ENCODE assay signal across 13 mouse cellular contexts in genomic region chr1:25430219-25430862, GRCm38 (mm10).
DNase-seq lines count a peak whose midpoint lies in the region; ATAC-seq and TF ChIP-seq lines count a peak whose summit lies in the region.
"Had no signal": no experiment of that assay in that cellular context is flagged by ENCODE, and none has a peak within 500 bp of the region (broad histone marks: within the 10 kb centered on the region; RNA-seq: fewer than 3 reads in every experiment).

No protein-coding gene starts in this region.

- TF ChIP-seq CTCF in lung, embryonic 14.5 days (IDR thresholded peaks at IDR 0.05; ENCODE audit: low read depth), result no peak
- no peak for TF ChIP-seq CTCF in lung, postnatal 0 days (IDR thresholded peaks at IDR 0.05)

- H3K36me3 ChIP-seq in embryonic facial prominence, embryonic 11.5 days (replicated peaks; ENCODE audit: control insufficient read depth, insufficient read depth, low read depth, low read length), result no peaks in the 10 kb centered on the region
- no peaks in the 10 kb centered on the region for H3K36me3 ChIP-seq in embryonic facial prominence, embryonic 10.5 days (replicated peaks)
- no peaks in the 10 kb centered on the region for H3K36me3 ChIP-seq in lung, embryonic 14.5 days (ENCODE audit: insufficient read depth)
- no peaks in the 10 kb centered on the region for H3K36me3 ChIP-seq in lung, postnatal 0 days (ENCODE audit: insufficient read depth, low read length)
- H3K36me3 ChIP-seq in hindbrain, embryonic 14.5 days (replicated peaks; ENCODE audit: control insufficient read depth, insufficient read depth), result no peaks in the 10 kb centered on the region
- no peaks in the 10 kb centered on the region for H3K36me3 ChIP-seq in myocyte (ENCODE audit: control insufficient read depth, insufficient read depth)
- H3K36me3 ChIP-seq: G1E; intestine, embryonic 15.5 days had no signal

- no peaks in the 10 kb centered on the region for H3K9me3 ChIP-seq in embryonic facial prominence, embryonic 11.5 days (replicated peaks; ENCODE audit: control insufficient read depth, low read length)
- no peaks in the 10 kb centered on the region for H3K9me3 ChIP-seq in embryonic facial prominence, embryonic 10.5 days
- H3K9me3 ChIP-seq in lung, embryonic 14.5 days (ENCODE audit: low read depth, low read length), result no peaks in the 10 kb centered on the region
- H3K9me3 ChIP-seq in lung, postnatal 0 days (ENCODE audit: low read length), result no peaks in the 10 kb centered on the region
- no peaks in the 10 kb centered on the region for H3K9me3 ChIP-seq in hindbrain, embryonic 14.5 days (ENCODE audit: control insufficient read depth, low read length)
- H3K9me3 ChIP-seq: intestine, embryonic 15.5 days had no signal

- no peaks in the 10 kb centered on the region for H3K27me3 ChIP-seq in embryonic facial prominence, embryonic 11.5 days (ENCODE audit: control insufficient read depth, insufficient read depth, low read length)
- H3K27me3 ChIP-seq in embryonic facial prominence, embryonic 10.5 days (replicated peaks; ENCODE audit: low read depth, poor library complexity, severe bottlenecking), result no peaks in the 10 kb centered on the region
- H3K27me3 ChIP-seq in lung, embryonic 14.5 days (ENCODE audit: insufficient read depth, low read length), result no peaks in the 10 kb centered on the region
- no peaks in the 10 kb centered on the region for H3K27me3 ChIP-seq in lung, postnatal 0 days (replicated peaks; ENCODE audit: insufficient read depth, low read length)
- no peaks in the 10 kb centered on the region for H3K27me3 ChIP-seq in hindbrain, embryonic 14.5 days (ENCODE audit: control insufficient read depth, insufficient read depth, low read length)
- no peaks in the 10 kb centered on the region for H3K27me3 ChIP-seq in myocyte (ENCODE audit: control insufficient read depth, insufficient read depth, insufficient read length)
- H3K27me3 ChIP-seq: intestine, embryonic 15.5 days had no signal

- no peak overlapping the region for H3ac ChIP-seq in myocyte (ENCODE audit: control insufficient read depth, insufficient read length)

- H3K4me3 ChIP-seq in embryonic facial prominence, embryonic 11.5 days (ENCODE audit: low read depth, low read length), result no peak overlapping the region
- no peak overlapping the region for H3K4me3 ChIP-seq in embryonic facial prominence, embryonic 10.5 days
- H3K4me3 ChIP-seq in lung, embryonic 14.5 days (ENCODE audit: low read depth, low read length), result no peak overlapping the region
- H3K4me3 ChIP-seq in lung, postnatal 0 days (ENCODE audit: low read depth, low read length), result no peak overlapping the region; the same call in 1 of the 2 replicates
- no peak overlapping the region for H3K4me3 ChIP-seq in hindbrain, embryonic 14.5 days (replicated peaks; ENCODE audit: low read length)
- no peak overlapping the region for H3K4me3 ChIP-seq in myocyte
- H3K4me3 ChIP-seq: intestine, embryonic 15.5 days had no signal

- no peak overlapping the region for H3K4me2 ChIP-seq in embryonic facial prominence, embryonic 11.5 days (ENCODE audit: low read depth, low read length)
- no peak overlapping the region for H3K4me2 ChIP-seq in lung, embryonic 14.5 days
- no peak overlapping the region for H3K4me2 ChIP-seq in lung, postnatal 0 days (replicated peaks; ENCODE audit: low read depth, low read length)
- peak overlapping the region; percentile 20 for H3K4me2 ChIP-seq in hindbrain, embryonic 14.5 days (replicated peaks)
- peak overlapping the region; percentile 58 for H3K4me2 ChIP-seq in myocyte (ENCODE audit: low read depth)
- H3K4me2 ChIP-seq: intestine, embryonic 15.5 days had no signal

- no peaks in the 10 kb centered on the region for H3K4me1 ChIP-seq in embryonic facial prominence, embryonic 11.5 days (ENCODE audit: control insufficient read depth, insufficient read depth, low read length)
- no peaks in the 10 kb centered on the region for H3K4me1 ChIP-seq in embryonic facial prominence, embryonic 10.5 days
- no peaks in the 10 kb centered on the region for H3K4me1 ChIP-seq in lung, embryonic 14.5 days (ENCODE audit: insufficient read depth)
- no peaks in the 10 kb centered on the region for H3K4me1 ChIP-seq in lung, postnatal 0 days (ENCODE audit: insufficient read depth, low read depth, low read length)
- H3K4me1 ChIP-seq in hindbrain, embryonic 14.5 days (replicated peaks; ENCODE audit: control insufficient read depth, insufficient read depth, low read length), result no peaks in the 10 kb centered on the region
- H3K4me1 ChIP-seq: intestine, embryonic 15.5 days had no signal

- no peak for ATAC-seq in embryonic facial prominence, embryonic 11.5 days (replicated peaks; ENCODE audit: insufficient number of reproducible peaks, low FRiP score, low TSS enrichment, low read depth)
- no peak for ATAC-seq in lung, embryonic 14.5 days (ENCODE audit: insufficient read depth)
- no peak for ATAC-seq in lung, postnatal 0 days
- ATAC-seq in hindbrain, embryonic 14.5 days (ENCODE audit: low FRiP score), result peak; percentile 62; the same call in 1 of the 2 replicates
- ATAC-seq: intestine, embryonic 15.5 days had no signal

- H3K9ac ChIP-seq in embryonic facial prominence, embryonic 11.5 days (replicated peaks; ENCODE audit: low read length), result no peak overlapping the region
- H3K9ac ChIP-seq in lung, embryonic 14.5 days, result no peak overlapping the region
- no peak overlapping the region for H3K9ac ChIP-seq in lung, postnatal 0 days (replicated peaks; ENCODE audit: low read depth)
- H3K9ac ChIP-seq in hindbrain, embryonic 14.5 days, result no peak overlapping the region
- H3K9ac ChIP-seq: intestine, embryonic 15.5 days had no signal

- TF ChIP-seq POLR2A in myocyte (IDR thresholded peaks at IDR 0.05; ENCODE audit: insufficient read length, low read depth), result no peak

- TF ChIP-seq EP300 in lung, postnatal 0 days (IDR thresholded peaks at IDR 0.05), result no peak

- no peak overlapping the region for H3K27ac ChIP-seq in embryonic facial prominence, embryonic 11.5 days (replicated peaks; ENCODE audit: low read depth, low read length)
- no peak overlapping the region for H3K27ac ChIP-seq in embryonic facial prominence, embryonic 10.5 days (replicated peaks)
- no peak overlapping the region for H3K27ac ChIP-seq in lung, embryonic 14.5 days (ENCODE audit: low read depth)
- H3K27ac ChIP-seq in lung, postnatal 0 days (ENCODE audit: low read length), result no peak overlapping the region
- H3K27ac ChIP-seq in hindbrain, embryonic 14.5 days, result 0 out of 2 replicates have a peak overlapping the region, but pooled peaks have one; percentile 4
- H3K27ac ChIP-seq: intestine, embryonic 15.5 days had no signal

- WGBS in embryonic facial prominence, embryonic 11.5 days, result 72% methylated on average over 16 of the region's 16 CpGs
- 77% methylated on average over 16 of the region's 16 CpGs for WGBS in embryonic facial prominence, embryonic 10.5 days
- 57% methylated on average over 16 of the region's 16 CpGs for WGBS in lung, embryonic 14.5 days
- 67% methylated on average over 16 of the region's 16 CpGs for WGBS in lung, postnatal 0 days
- 40% methylated on average over 16 of the region's 16 CpGs for WGBS in hindbrain, embryonic 14.5 days

- no peaks in the 10 kb centered on the region for H3K79me2 ChIP-seq in myocyte (ENCODE audit: control insufficient read depth, insufficient read depth)

- peak; percentile 2 for DNase-seq in embryonic facial prominence, embryonic 11.5 days (ENCODE audit: low spot score)
- DNase-seq in embryonic facial prominence, embryonic 10.5 days (ENCODE audit: low spot score), result no peak
- DNase-seq in lung, embryonic 14.5 days, result peak; percentile 24
- DNase-seq in lung, postnatal 0 days (ENCODE audit: low spot score), result no peak
- DNase-seq in hindbrain, embryonic 14.5 days (ENCODE audit: low spot score), result no peak
- DNase-seq in heart, adult 18-20 months, result no peak
- DNase-seq in cerebellum, adult 18-20 months, result no peak
- DNase-seq: liver; lung, postnatal 4 days; right cerebral cortex, postnatal 25 days had no signal

TF ChIP-seq in myocyte, 11 proteins besides CTCF, POLR2A, EP300 and RAD21:
- TF ChIP-seq TCF12 (IDR thresholded peaks at IDR 0.05; ENCODE audit: insufficient read depth, poor library complexity, severe bottlenecking) (no peak), POLR2AphosphoS2 (IDR thresholded peaks at IDR 0.05; ENCODE audit: insufficient read length, low read depth) (no peak), USF1 (IDR thresholded peaks at IDR 0.05; ENCODE audit: low read depth) (no peak), CEBPB (IDR thresholded peaks at IDR 0.05; ENCODE audit: insufficient read depth, poor library complexity, severe bottlenecking) (no peak), MAX (IDR thresholded peaks at IDR 0.05; ENCODE audit: low read depth) (no peak), SRF (IDR thresholded peaks at IDR 0.05; ENCODE audit: control insufficient read depth, insufficient read length, low read depth) (no peak), TCF3 (IDR thresholded peaks at IDR 0.05; ENCODE audit: insufficient read length, low read depth) (no peak)

Comparison
In these comparisons a context has a peak if more than half of its experiments do, and no peak if none do; other contexts are left out.
1. DNase-seq: peak in embryonic facial prominence, embryonic 11.5 days (single experiment) and lung, embryonic 14.5 days (single experiment); none in embryonic facial prominence, embryonic 10.5 days (single experiment), lung, postnatal 0 days (single experiment), hindbrain, embryonic 14.5 days (single experiment), heart, adult 18-20 months (0 of 2) and cerebellum, adult 18-20 months (0 of 2).
2. H3K4me2 ChIP-seq: peak in hindbrain, embryonic 14.5 days (single experiment) and myocyte (single experiment); none in embryonic facial prominence, embryonic 11.5 days (single experiment), lung, embryonic 14.5 days (single experiment) and lung, postnatal 0 days (single experiment).